Mouse (Mus musculus) olfactory bulb, adult 2 months (tissue): ENCODE results near the gene Uggt1.

Source experiments
- CTCF ChIP-seq: fragments of 200-500 bp; IDR thresholded peaks from 2 replicates; pipeline ENCODE4 v1.5.1; 2012; ENCODE audit warnings: low read depth, mild to moderate bottlenecking, low read length, moderate library complexity; ENCODE audit not compliant: insufficient read depth
- POLR2A ChIP-seq: fragments of 200-500 bp; IDR thresholded peaks from 2 replicates; pipeline ENCODE4 v1.6.1; 2012; ENCODE audit warnings: mild to moderate bottlenecking, low read depth, low read length, moderate library complexity; ENCODE audit not compliant: insufficient read depth

DNA sequence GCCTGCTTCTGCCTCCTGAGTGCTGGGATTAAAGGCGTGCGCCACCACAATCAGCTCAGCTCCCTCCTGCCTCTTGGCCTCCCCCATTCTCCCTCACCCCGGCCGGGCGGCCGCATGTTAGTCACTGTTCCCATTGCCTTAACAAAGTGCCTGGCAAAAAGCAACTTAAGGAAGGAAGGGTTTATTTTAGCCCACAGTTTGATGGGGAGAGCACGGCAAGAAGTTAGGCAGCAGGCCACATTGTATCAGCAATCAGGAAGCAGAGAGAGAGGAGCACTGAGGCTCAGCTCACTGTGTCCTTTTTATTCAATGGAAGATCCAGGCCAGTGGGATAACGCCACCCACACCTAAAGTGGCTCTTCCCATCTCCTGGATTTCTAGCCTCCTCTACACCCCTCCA is 114.6 kb downstream of the Uggt1 start:
- TF ChIP-seq POLR2A (no peak), CTCF (no peak)
